In the genomic region with DNA sequence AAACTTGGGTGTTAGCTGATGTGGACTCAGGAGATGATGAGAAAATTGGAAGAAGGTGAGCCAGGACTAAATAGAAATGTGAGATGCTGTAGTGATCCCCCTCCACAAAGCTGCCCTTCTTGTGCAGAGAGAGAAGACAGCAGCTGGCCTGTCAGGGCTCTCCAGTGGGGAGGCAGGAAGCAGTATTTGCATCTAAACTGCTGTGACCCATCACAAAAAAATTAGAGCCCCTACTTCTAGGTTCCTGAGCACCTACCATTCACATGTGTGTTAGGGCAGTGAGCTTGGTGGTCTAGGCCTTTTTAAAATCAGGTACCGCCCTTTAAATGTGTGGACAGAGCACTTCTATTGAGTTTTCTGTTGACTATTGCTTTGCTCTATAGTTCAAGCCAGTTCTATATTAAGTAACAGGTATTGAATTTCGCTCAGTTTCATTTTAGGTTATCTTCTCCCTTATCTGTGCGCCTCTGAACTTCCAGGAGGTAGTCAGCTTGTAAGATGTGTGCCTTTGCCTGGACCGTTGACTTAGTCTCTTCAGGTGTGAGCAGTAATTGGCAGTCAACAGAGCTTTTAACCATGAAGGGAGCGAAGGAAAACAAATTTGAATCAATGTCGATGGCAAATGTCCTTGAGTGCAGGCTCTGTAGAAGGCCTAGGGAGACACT, we compare ENCODE assay signal across 21 mouse cellular contexts.
A peak's percentile ranks its signal among the peaks of the same experiment; 100 is the strongest.
DNase-seq lines count a peak whose midpoint lies in the region; ATAC-seq and TF ChIP-seq lines count a peak whose summit lies in the region.
"Had no signal": no experiment of that assay in that cellular context is flagged by ENCODE, and none has a peak within 500 bp of the region (broad histone marks: within the 10 kb centered on the region; RNA-seq: fewer than 3 reads in every experiment).

No protein-coding gene starts in this region.

- no peak for TF ChIP-seq EP300 in liver, postnatal 0 days (IDR thresholded peaks at IDR 0.05; ENCODE audit: low read depth)

- TF ChIP-seq CTCF in liver, postnatal 0 days (IDR thresholded peaks at IDR 0.05; ENCODE audit: low read depth): no peak
- no peak for TF ChIP-seq CTCF in bone marrow, adult 2 months (IDR thresholded peaks at IDR 0.05; ENCODE audit: control insufficient read depth, insufficient read depth, low read length)

- H3K36me3 ChIP-seq in heart, embryonic 12.5 days: no peaks in the 10 kb centered on the region
- H3K36me3 ChIP-seq in liver, postnatal 0 days (replicated peaks; ENCODE audit: insufficient read depth, low read length): no peaks in the 10 kb centered on the region
- no peaks in the 10 kb centered on the region for H3K36me3 ChIP-seq in liver, embryonic 11.5 days (ENCODE audit: control insufficient read depth, insufficient read depth, low read length)
- no peaks in the 10 kb centered on the region for H3K36me3 ChIP-seq in stomach, embryonic 15.5 days
- H3K36me3 ChIP-seq: embryonic facial prominence, embryonic 12.5 days; hindbrain, embryonic 13.5 days had no signal

- no peak overlapping the region for H3K27ac ChIP-seq in heart, embryonic 12.5 days (ENCODE audit: poor library complexity, severe bottlenecking)
- peak overlapping the region; percentile 75 for H3K27ac ChIP-seq in liver, postnatal 0 days (ENCODE audit: low read depth)
- no peak overlapping the region for H3K27ac ChIP-seq in liver, embryonic 11.5 days (ENCODE audit: low read depth, low read length)
- H3K27ac ChIP-seq in bone marrow, adult 2 months (ENCODE audit: control insufficient read depth, insufficient read depth, low read depth, low read length, poor library complexity): peak overlapping the region; percentile 67
- 0 out of 2 replicates have a peak overlapping the region, but pooled peaks have one; percentile 11 for H3K27ac ChIP-seq in stomach, embryonic 15.5 days
- H3K27ac ChIP-seq: embryonic facial prominence, embryonic 12.5 days; heart, adult 2 months; hindbrain, embryonic 13.5 days had no signal

- H3K27me3 ChIP-seq in heart, embryonic 12.5 days (replicated peaks): no peaks in the 10 kb centered on the region
- H3K27me3 ChIP-seq in liver, postnatal 0 days (ENCODE audit: insufficient read depth, low read length): no peaks in the 10 kb centered on the region
- no peaks in the 10 kb centered on the region for H3K27me3 ChIP-seq in liver, embryonic 11.5 days (replicated peaks; ENCODE audit: control insufficient read depth, insufficient read depth, low read length)
- H3K27me3 ChIP-seq in stomach, embryonic 15.5 days (replicated peaks): no peaks in the 10 kb centered on the region
- H3K27me3 ChIP-seq: embryonic facial prominence, embryonic 12.5 days; Patski had no signal

- TF ChIP-seq POLR2A in bone marrow, adult 2 months (IDR thresholded peaks at IDR 0.05; ENCODE audit: borderline replicate concordance, control insufficient read depth, low read depth, low read length): no peak

- H3K4me2 ChIP-seq in heart, embryonic 12.5 days: no peak overlapping the region
- no peak overlapping the region for H3K4me2 ChIP-seq in liver, postnatal 0 days (ENCODE audit: low read depth, low read length)
- H3K4me2 ChIP-seq in liver, embryonic 11.5 days: no peak overlapping the region
- H3K4me2 ChIP-seq in stomach, embryonic 15.5 days: no peak overlapping the region
- H3K4me2 ChIP-seq: embryonic facial prominence, embryonic 12.5 days; hindbrain, embryonic 13.5 days had no signal

- no peaks in the 10 kb centered on the region for H3K9me3 ChIP-seq in heart, embryonic 12.5 days (replicated peaks)
- H3K9me3 ChIP-seq in liver, postnatal 0 days (ENCODE audit: low read length): no peaks in the 10 kb centered on the region
- no peaks in the 10 kb centered on the region for H3K9me3 ChIP-seq in liver, embryonic 11.5 days (ENCODE audit: control insufficient read depth, low read length)
- no peaks in the 10 kb centered on the region for H3K9me3 ChIP-seq in stomach, embryonic 15.5 days
- H3K9me3 ChIP-seq: embryonic facial prominence, embryonic 12.5 days; hindbrain, embryonic 13.5 days had no signal

- H3K4me1 ChIP-seq in heart, embryonic 12.5 days (replicated peaks): peaks cover 32% of the 10 kb centered on the region
- H3K4me1 ChIP-seq in liver, postnatal 0 days (ENCODE audit: insufficient read depth): peaks cover 36% of the 10 kb centered on the region
- peaks cover 14% of the 10 kb centered on the region; the same call in 1 of the 2 replicates for H3K4me1 ChIP-seq in liver, embryonic 11.5 days (replicated peaks; ENCODE audit: control insufficient read depth, insufficient read depth, low read length)
- peaks cover 3% of the 10 kb centered on the region for H3K4me1 ChIP-seq in bone marrow, adult 2 months (ENCODE audit: control insufficient read depth, insufficient read depth, low read length)
- H3K4me1 ChIP-seq in stomach, embryonic 15.5 days: peaks cover 20% of the 10 kb centered on the region

- peak; percentile 68 for DNase-seq in heart, adult 11 months
- DNase-seq in liver, postnatal 0 days: no peak
- no peak for DNase-seq in liver, embryonic 11.5 days (ENCODE audit: low spot score)
- DNase-seq in cerebellum, adult 18-20 months: no peak
- DNase-seq: adrenal gland, postnatal 25 days; cerebellum, adult 9-10 months; heart, adult 2 months; heart, postnatal 14 days; kidney, adult 18-20 months; kidney, postnatal 4 days; midbrain, embryonic 14.5 days; spleen, adult 18-20 months had no signal

- no peak for ATAC-seq in heart, embryonic 12.5 days (ENCODE audit: insufficient number of reproducible peaks, low FRiP score)
- no peak for ATAC-seq in liver, postnatal 0 days
- ATAC-seq in liver, embryonic 11.5 days (replicated peaks; ENCODE audit: low FRiP score): no peak
- ATAC-seq in stomach, embryonic 15.5 days (ENCODE audit: insufficient read depth, low FRiP score, low read depth): peak; percentile 79
- no peak for ATAC-seq in granulocyte monocyte progenitor cell, adult 5-6 weeks (replicated peaks; ENCODE audit: poor library complexity, severe bottlenecking)
- ATAC-seq: forebrain, embryonic 16.5 days; lung, postnatal 0 days; Patski had no signal

- WGBS in heart, embryonic 12.5 days: 48% methylated on average over 6 of the region's 6 CpGs
- 56% methylated on average over 6 of the region's 6 CpGs for WGBS in liver, postnatal 0 days (ENCODE audit: insufficient replicate concordance)
- 68% methylated on average over 6 of the region's 6 CpGs for WGBS in liver, embryonic 11.5 days
- 70% methylated on average over 6 of the region's 6 CpGs for WGBS in bone marrow, adult 2 months
- 64% methylated on average over 6 of the region's 6 CpGs for WGBS in stomach, embryonic 15.5 days

- no peak overlapping the region for H3K4me3 ChIP-seq in heart, embryonic 12.5 days
- H3K4me3 ChIP-seq in liver, postnatal 0 days (ENCODE audit: low read depth, low read length): no peak overlapping the region
- no peak overlapping the region for H3K4me3 ChIP-seq in liver, embryonic 11.5 days (ENCODE audit: low read depth, low read length)
- no peak overlapping the region for H3K4me3 ChIP-seq in bone marrow, adult 2 months (replicated peaks; ENCODE audit: control insufficient read depth, low read depth, low read length)
- H3K4me3 ChIP-seq in stomach, embryonic 15.5 days (replicated peaks): no peak overlapping the region
- H3K4me3 ChIP-seq: embryonic facial prominence, embryonic 12.5 days; heart, adult 2 months; hindbrain, embryonic 13.5 days had no signal

- H3K9ac ChIP-seq in heart, embryonic 12.5 days: no peak overlapping the region
- H3K9ac ChIP-seq in liver, postnatal 0 days (replicated peaks): no peak overlapping the region
- H3K9ac ChIP-seq in liver, embryonic 11.5 days (ENCODE audit: low read depth, low read length): no peak overlapping the region
- no peak overlapping the region for H3K9ac ChIP-seq in stomach, embryonic 15.5 days
- H3K9ac ChIP-seq: embryonic facial prominence, embryonic 12.5 days; hindbrain, embryonic 13.5 days had no signal

Comparison
In these comparisons a context has a peak if more than half of its experiments do, and no peak if none do; other contexts are left out.
1. H3K27ac ChIP-seq: peak in liver, postnatal 0 days (single experiment), bone marrow, adult 2 months (single experiment) and stomach, embryonic 15.5 days (single experiment); none in heart, embryonic 12.5 days (single experiment) and liver, embryonic 11.5 days (single experiment).